Mouse (Mus musculus) brain, embryonic 14.5 days (tissue): Measurements from ENCODE around the gene Pyroxd2.

Source experiments
- CTCF ChIP-seq: fragments of 200-500 bp; IDR thresholded peaks from 2 replicates; pipeline ENCODE4 v1.5.1; 2012; ENCODE audit warnings: inconsistent platforms, mild to moderate bottlenecking, moderate library complexity, borderline replicate concordance; ENCODE audit not compliant: insufficient read depth, insufficient read length; ENCODE audit errors: extremely low read depth
- POLR2A ChIP-seq: fragments of 200-500 bp; IDR thresholded peaks from 2 replicates; pipeline ENCODE4 v1.6.1; 2012; ENCODE audit warnings: mild to moderate bottlenecking, inconsistent platforms, borderline replicate concordance; ENCODE audit not compliant: poor library complexity, insufficient read depth, insufficient read length, severe bottlenecking; ENCODE audit errors: extremely low read depth

DNA sequence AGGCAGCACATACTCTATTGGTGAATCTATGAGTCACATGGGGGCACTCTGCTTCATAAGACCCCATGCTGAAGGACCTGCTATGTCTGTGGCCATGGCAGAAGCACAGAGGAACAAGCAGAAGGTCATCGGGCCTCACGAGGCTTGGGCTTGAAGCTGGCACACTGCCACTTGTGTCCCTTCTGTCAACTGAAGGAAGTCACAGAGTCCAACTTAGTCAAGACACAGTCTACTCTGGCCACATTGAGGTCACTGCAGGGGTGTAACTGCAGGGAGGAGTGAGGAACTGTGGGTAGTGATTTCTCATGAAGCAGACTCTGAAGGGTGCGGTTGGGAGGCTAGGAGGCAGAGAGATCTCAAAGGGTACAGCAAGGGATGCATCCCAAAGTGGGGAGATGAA is 75.1 kb downstream of the Pyroxd2 start:
- TF ChIP-seq CTCF, result no peak
- no peak for TF ChIP-seq POLR2A
